Mouse (Mus musculus): ENCODE data around the gene Iqub. TPM values are rescaled to one million over a fixed set of nuclear protein-coding genes. Genes with fewer than 3 reads are reported as not detected.

The Iqub gene
- not detected in 2 replicates for polyA plus RNA-seq (2015; fragmentation: Nextera tagmentation; extraction: Ambion mirVana)

DNA sequence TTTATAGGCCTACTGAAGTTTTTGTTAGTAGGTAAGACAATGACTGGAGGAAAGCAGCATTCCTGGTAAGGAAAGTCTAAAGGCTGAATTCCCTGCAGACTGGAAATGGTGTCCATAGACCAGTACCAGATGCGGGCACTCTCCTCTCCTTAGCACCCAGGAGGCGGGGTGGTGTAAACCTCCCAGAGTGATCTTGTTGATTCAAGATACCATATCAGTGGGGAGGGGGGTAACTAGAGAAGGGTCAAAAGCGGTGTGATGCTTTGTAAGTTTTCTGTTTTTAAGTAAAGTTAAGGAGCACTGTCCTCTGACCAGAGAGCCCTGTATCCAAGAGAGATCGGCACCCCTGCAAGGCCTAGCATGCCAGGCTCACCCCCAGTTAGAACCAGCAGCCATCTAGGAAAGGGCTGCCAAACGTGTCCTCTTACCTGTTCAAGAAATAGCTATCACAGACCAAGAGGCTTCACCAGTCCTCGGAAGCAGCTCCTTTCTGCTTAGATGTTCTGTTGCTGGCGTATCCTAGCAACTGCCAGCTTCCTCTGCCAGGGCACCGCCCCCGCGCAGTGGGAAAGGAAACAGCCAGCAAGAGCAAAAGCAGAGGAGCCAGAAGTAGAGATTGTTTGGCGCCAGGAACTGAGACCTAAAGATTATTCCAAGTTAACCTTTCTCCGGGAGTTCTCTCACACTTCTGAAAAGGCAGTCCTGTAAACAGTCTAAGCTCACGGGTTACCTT lies at the start of gene Iqub:
Gene Iqub (minus strand): TSS at position 516 of the 733 bp plus-strand sequence.
- no peaks in the 10 kb centered on the region for H3K27me3 ChIP-seq
- no peak within 1 kb of the TSS for H3K4me2 ChIP-seq
- H3K9ac ChIP-seq, result no peak within 1 kb of the TSS
- 20% methylated on average over 13 of the region's 13 CpGs for WGBS (ENCODE audit: insufficient replicate concordance)
- no peaks in the 10 kb centered on the region for H3K4me1 ChIP-seq (replicated peaks)
- no peaks in the 10 kb centered on the region for H3K9me3 ChIP-seq (replicated peaks)
- no peak within 1 kb of the TSS for H3K27ac ChIP-seq (replicated peaks)
- peaks cover 16% of the 10 kb centered on the region for H3K36me3 ChIP-seq (replicated peaks)
- no peak for ATAC-seq (ENCODE audit: insufficient read depth)
- H3K4me3 ChIP-seq (replicated peaks), result no peak within 1 kb of the TSS

DNA sequence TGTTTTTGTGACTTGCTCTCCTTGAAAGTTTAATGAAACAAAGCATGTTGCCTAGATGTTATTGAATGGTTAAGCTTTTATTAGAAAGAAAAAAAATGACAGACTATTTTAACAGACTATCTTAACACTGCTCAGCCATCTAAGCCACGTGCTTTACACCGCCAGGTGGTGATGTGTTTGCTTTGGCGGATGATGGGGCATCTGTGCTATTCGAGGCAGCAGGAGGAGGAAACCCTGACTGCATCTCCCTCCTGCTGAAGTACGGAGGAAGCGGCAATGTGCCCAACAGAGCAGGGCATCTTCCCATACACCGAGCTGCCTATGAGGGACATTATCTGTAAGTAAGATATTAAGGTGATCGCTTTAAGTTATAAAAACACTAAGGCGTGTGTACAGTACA lies 49.2 kb upstream of the Iqub start:
- Histone ChIP-seq H3K4me3 (replicated peaks) (no peak overlapping the region), H3K9ac (no peak overlapping the region), H3K27ac (replicated peaks) (no peak overlapping the region), H3K9me3 (replicated peaks) (no peaks in the 10 kb centered on the region), H3K4me1 (replicated peaks) (no peaks in the 10 kb centered on the region), H3K36me3 (replicated peaks) (no peaks in the 10 kb centered on the region), H3K4me2 (no peak overlapping the region), H3K27me3 (no peaks in the 10 kb centered on the region)
- 50% methylated on average over 9 of the region's 9 CpGs for WGBS (ENCODE audit: insufficient replicate concordance)
- ATAC-seq (ENCODE audit: insufficient read depth), result no peak

DNA sequence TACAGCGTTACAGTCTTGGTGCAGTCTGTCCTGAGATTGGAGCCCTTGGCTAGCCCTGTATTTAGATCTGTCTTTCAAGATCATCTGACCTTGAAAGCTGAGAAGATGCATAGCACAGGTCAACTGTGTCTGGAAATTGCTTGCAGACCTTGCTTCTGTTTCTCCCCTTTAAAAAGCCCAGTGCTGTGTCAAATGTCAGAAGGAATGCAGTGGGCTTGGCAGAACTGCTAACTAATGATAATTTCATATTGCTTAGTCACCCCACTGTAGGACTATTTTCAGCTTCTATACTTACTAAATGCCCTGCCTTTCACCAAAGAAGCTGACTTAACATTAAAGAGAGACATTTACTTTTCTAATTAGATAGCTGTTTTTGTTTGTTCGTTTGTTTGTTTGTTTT lies 40.6 kb upstream of the Iqub start:
- Histone ChIP-seq H3K4me3 (replicated peaks) (no peak overlapping the region), H3K4me1 (replicated peaks) (no peaks in the 10 kb centered on the region), H3K9ac (no peak overlapping the region), H3K36me3 (replicated peaks) (no peaks in the 10 kb centered on the region), H3K27ac (replicated peaks) (no peak overlapping the region), H3K27me3 (no peaks in the 10 kb centered on the region), H3K4me2 (no peak overlapping the region), H3K9me3 (replicated peaks) (no peaks in the 10 kb centered on the region)
- WGBS (ENCODE audit: insufficient replicate concordance), result 64% methylated on average over 2 of the region's 2 CpGs
- ATAC-seq (ENCODE audit: insufficient read depth), result no peak

DNA sequence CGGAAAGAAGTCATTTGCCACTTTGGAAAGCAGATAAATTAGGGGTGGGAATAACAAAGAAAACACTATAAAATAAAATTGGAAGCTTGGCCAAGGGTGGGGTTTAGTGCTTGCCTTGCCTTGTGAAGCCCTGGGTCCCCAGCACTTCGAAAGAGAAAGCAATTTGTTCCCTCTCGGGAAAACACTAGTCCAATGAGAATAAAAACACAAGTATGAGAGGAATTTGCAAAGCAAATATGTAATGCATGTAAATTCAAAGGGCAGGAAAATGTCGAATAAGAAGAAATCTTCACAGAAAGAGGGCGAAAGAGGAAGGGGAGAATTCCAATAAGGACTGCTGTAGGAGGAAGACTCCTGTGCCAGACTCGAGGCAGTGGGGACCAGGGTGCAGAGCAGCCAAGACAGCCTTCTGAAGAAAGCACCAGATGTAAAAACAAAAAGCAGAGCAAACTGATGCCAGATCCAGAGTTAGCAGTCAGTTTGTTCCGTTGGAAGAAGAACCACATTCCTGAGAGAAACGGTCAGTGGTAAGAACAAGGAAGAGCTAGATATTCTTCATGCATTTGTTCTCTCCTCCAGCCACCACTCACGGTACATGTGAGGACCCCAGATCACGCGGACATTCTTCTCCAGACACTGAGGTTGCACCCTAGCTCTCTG lies 39.7 kb upstream of the Iqub start:
- Histone ChIP-seq H3K27me3 (no peaks in the 10 kb centered on the region), H3K36me3 (replicated peaks) (no peaks in the 10 kb centered on the region), H3K27ac (replicated peaks) (no peak overlapping the region), H3K4me3 (replicated peaks) (no peak overlapping the region), H3K4me2 (no peak overlapping the region), H3K4me1 (replicated peaks) (no peaks in the 10 kb centered on the region), H3K9ac (no peak overlapping the region), H3K9me3 (replicated peaks) (no peaks in the 10 kb centered on the region)
- no peak for ATAC-seq (ENCODE audit: insufficient read depth)
- 56% methylated on average over 11 of the region's 11 CpGs for WGBS (ENCODE audit: insufficient replicate concordance)

DNA sequence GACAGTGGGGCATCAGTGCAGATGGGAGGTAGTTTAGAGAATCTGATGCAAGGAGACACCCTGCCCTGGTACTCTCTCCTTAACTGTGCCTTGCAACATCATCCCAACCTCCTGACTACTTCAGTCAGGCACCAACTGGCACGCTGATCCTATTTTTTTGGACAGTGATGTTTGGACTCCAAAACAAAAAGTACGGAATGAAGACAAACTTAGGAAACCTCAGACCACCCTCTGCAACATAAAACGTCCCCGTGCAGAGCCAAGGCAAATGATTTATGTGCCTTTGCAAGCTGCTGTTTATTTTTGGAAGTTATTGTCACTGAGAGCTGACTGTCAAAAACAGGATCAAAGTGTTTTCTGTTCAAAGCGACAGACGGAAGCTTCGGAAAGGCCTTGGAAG lies 37.2 kb upstream of the Iqub start:
- WGBS (ENCODE audit: insufficient replicate concordance), result 36% methylated on average over 7 of the region's 7 CpGs
- Histone ChIP-seq H3K36me3 (replicated peaks) (no peaks in the 10 kb centered on the region), H3K27me3 (no peaks in the 10 kb centered on the region), H3K27ac (replicated peaks) (no peak overlapping the region), H3K9ac (no peak overlapping the region), H3K4me2 (no peak overlapping the region), H3K4me1 (replicated peaks) (no peaks in the 10 kb centered on the region), H3K9me3 (replicated peaks) (no peaks in the 10 kb centered on the region), H3K4me3 (replicated peaks) (no peak overlapping the region)
- ATAC-seq (ENCODE audit: insufficient read depth), result no peak

DNA sequence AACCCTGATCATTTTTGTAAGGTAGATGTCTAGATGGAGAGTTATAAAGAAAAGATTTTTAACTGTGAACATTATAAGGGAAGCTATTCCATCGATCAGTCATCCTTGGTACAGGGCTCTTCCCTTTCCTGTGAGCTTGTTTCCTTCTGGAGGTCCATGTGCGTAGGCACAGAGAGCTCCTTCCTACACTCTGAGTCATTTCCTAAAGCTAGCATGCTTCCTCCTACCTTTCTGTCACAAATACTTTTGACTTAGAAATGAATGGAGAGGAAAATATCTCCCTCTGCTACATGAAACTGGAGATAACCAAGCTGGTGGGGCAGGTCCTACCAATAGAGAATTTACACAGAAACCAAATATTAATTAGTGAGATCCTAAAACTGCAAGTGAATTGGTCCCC lies 34.9 kb upstream of the Iqub start:
- Histone ChIP-seq H3K4me2 (no peak overlapping the region), H3K4me1 (replicated peaks) (no peaks in the 10 kb centered on the region), H3K36me3 (replicated peaks) (no peaks in the 10 kb centered on the region), H3K4me3 (replicated peaks) (no peak overlapping the region), H3K9ac (no peak overlapping the region), H3K27ac (replicated peaks) (no peak overlapping the region), H3K9me3 (replicated peaks) (no peaks in the 10 kb centered on the region), H3K27me3 (no peaks in the 10 kb centered on the region)
- ATAC-seq (ENCODE audit: insufficient read depth), result no peak
- 24% methylated on average over 2 of the region's 2 CpGs for WGBS (ENCODE audit: insufficient replicate concordance)

DNA sequence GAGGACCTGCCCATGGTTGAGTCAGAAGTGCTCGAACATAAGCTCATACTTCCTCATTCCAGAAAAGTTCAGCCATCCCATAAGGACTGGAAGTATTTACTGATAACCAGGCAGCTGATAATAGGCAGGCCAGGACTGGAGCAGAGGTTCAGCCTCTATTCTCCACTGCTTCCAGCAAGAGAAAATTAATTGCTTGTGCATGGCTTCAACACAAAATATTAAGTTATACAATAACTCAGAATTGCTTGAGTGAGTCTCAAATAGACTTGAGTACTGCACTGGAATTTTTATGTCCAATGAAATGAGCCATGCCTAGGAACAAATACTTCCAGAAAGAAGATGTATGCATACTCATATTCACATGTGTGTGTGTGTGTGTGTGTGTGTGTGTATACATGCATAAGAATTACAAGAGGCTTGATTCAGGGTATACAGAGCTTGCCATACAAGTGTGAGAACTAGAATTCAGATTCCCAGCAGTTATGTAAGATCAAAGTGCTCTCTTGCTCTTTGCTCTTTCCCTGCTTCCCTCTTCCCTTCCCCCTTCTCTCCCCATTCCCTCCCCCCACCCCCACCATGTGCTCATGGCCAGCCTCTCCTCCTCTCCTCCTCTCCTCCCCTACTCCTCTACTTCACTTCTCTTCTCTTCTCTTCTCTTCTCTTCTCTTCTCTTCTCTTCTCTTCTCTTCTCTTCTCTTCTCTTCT lies 32.0 kb upstream of the Iqub start:
- Histone ChIP-seq H3K9me3 (replicated peaks) (no peaks in the 10 kb centered on the region), H3K4me3 (replicated peaks) (no peak overlapping the region), H3K27ac (replicated peaks) (no peak overlapping the region), H3K4me2 (no peak overlapping the region), H3K4me1 (replicated peaks) (no peaks in the 10 kb centered on the region), H3K36me3 (replicated peaks) (no peaks in the 10 kb centered on the region), H3K9ac (no peak overlapping the region), H3K27me3 (no peaks in the 10 kb centered on the region)
- WGBS (ENCODE audit: insufficient replicate concordance), result 30% methylated on average over 1 of the region's 1 CpGs
- no peak for ATAC-seq (ENCODE audit: insufficient read depth)

DNA sequence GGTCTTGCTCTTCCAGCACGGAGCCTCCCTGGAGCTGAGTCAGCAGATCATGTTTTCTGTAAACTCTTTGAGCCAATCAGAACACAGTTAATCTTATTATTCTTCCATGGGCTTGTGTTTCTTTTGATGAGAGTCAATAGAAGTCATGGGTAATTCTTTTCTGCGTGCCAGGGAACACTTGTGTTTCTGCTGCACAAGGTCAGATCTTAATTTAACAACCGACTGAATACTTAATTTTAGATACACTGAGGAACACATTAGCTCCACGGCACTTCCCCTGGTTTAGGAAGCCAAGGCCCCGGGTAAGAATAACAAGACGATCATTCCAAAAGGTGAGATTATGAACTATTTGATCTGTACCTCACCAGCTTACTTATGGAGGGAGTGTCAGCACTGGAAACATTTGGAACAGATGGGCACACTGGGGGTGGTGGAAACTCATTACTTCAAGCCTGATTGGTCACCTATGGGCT lies 28.3 kb upstream of the Iqub start:
- no peak overlapping the region for H3K4me2 ChIP-seq
- 60% methylated on average over 6 of the region's 6 CpGs for WGBS (ENCODE audit: insufficient replicate concordance)
- no peaks in the 10 kb centered on the region for H3K36me3 ChIP-seq (replicated peaks)
- H3K4me3 ChIP-seq (replicated peaks), result no peak overlapping the region
- H3K9ac ChIP-seq, result no peak overlapping the region
- no peaks in the 10 kb centered on the region for H3K9me3 ChIP-seq (replicated peaks)
- H3K27ac ChIP-seq (replicated peaks), result no peak overlapping the region
- no peaks in the 10 kb centered on the region for H3K27me3 ChIP-seq
- no peaks in the 10 kb centered on the region for H3K4me1 ChIP-seq (replicated peaks)
- ATAC-seq (ENCODE audit: insufficient read depth), result no peak

DNA sequence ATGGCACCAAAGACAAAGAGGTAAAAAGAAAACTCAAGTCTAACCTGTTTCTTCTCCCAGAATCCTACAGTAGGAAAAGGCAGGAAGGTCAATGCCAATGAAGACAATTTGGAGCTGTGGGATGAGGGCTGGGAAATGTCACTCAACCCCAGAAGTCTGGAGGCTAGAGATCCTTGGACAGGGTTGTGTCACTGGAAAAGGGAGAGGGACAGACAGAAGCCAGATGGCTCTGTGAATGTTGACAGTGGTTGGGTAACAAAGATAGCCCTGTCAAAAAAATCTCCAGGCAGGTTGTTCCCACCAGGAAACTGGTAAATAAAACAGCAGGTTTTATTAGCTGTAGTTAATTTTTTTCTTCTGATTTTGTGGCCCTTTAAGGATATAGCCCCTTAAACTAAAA lies 27.5 kb upstream of the Iqub start:
- no peak for ATAC-seq (ENCODE audit: insufficient read depth)
- Histone ChIP-seq H3K9me3 (replicated peaks) (no peaks in the 10 kb centered on the region), H3K4me2 (no peak overlapping the region), H3K27ac (replicated peaks) (no peak overlapping the region), H3K36me3 (replicated peaks) (no peaks in the 10 kb centered on the region), H3K9ac (no peak overlapping the region), H3K4me3 (replicated peaks) (no peak overlapping the region), H3K4me1 (replicated peaks) (no peaks in the 10 kb centered on the region), H3K27me3 (no peaks in the 10 kb centered on the region)

DNA sequence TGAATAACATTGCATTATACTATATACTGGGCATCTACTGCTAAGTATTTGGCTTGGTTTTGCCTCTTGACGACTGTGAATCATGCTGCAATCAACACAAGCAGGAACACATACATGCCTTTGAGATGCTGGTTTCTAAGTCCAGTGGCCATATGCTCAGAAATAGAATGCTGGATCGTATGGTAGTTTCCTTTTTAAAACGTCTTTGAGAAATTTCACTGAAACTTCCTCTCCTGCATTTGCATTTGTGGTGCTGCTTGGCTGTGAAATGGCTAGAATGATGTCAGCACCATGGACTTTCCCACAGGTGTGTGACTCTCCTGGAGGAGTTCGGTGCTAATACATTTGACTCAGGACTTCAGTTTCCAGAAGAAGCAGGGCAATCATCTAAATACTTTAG lies 25.2 kb upstream of the Iqub start:
- WGBS (ENCODE audit: insufficient replicate concordance), result 41% methylated on average over 4 of the region's 4 CpGs
- Histone ChIP-seq H3K9me3 (replicated peaks) (no peaks in the 10 kb centered on the region), H3K4me2 (no peak overlapping the region), H3K27ac (replicated peaks) (no peak overlapping the region), H3K4me1 (replicated peaks) (no peaks in the 10 kb centered on the region), H3K9ac (no peak overlapping the region), H3K27me3 (no peaks in the 10 kb centered on the region), H3K4me3 (replicated peaks) (no peak overlapping the region), H3K36me3 (replicated peaks) (no peaks in the 10 kb centered on the region)
- no peak for ATAC-seq (ENCODE audit: insufficient read depth)

DNA sequence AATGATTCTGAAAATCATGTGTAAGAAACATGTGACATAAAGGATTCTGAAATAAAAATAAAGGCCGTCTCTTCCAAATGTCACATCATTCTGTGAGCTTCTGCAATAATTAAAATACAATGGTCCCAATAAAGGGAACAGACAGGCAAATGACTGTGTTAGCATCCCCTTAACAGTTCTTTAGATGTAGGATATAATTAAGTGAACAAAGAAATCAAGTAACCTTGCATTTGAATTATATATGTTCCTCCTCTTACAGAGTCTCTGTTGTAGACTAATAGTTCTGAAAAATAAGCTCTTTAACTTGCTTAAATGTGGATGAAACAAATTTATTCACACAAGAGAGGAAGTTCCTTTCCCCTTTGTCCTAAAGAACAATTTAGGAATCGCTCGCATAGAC lies 23.6 kb upstream of the Iqub start:
- no peaks in the 10 kb centered on the region for H3K9me3 ChIP-seq (replicated peaks)
- H3K27ac ChIP-seq (replicated peaks), result no peak overlapping the region
- H3K4me3 ChIP-seq (replicated peaks), result no peak overlapping the region
- WGBS (ENCODE audit: insufficient replicate concordance), result 63% methylated on average over 3 of the region's 3 CpGs
- no peaks in the 10 kb centered on the region for H3K27me3 ChIP-seq
- no peak overlapping the region for H3K9ac ChIP-seq
- H3K4me1 ChIP-seq (replicated peaks), result no peaks in the 10 kb centered on the region
- no peak overlapping the region for H3K4me2 ChIP-seq
- no peak for ATAC-seq (ENCODE audit: insufficient read depth)
- no peaks in the 10 kb centered on the region for H3K36me3 ChIP-seq (replicated peaks)
